Mouse (Mus musculus) testis, postnatal 10 days (tissue): Measurements from ENCODE around the gene Elf5.

Experiments used
- DNase-seq: peaks from one replicate; pipeline ENCODE4 v3.0.0; 2021; ENCODE audit warnings: low spot score

Elf5 gene

DNA sequence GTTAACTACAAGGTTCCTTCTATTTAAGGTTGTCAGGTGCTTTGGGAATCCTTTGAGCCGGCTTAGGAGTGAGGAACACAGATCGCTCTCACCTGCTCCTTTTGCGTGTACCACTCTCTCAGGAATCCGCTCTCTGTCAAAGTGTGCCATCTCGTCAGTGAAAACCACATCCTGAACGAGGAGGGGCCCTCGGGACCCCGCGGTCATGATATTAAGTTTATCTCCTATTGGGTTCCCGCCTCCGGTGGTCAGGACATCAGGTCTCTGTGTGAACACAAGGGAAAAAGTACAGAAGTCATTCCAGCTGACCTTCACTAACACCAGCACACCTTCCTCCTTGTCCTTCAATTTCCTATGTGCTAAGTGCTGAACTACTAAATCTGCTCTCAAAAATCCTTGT lies 65.2 kb downstream of the Elf5 start:
- no peak for DNase-seq

GRCm38 (mm10) chr2:103477456-103477855 lies 66.0 kb downstream of the Elf5 start:
- DNase-seq, result no peak

- DNase-seq, result no peak
Observed at GRCm38 (mm10) chr2:103478326-103478725, 66.8 kb downstream of the Elf5 start.

- DNase-seq, result no peak
Observed at GRCm38 (mm10) chr2:103480240-103480639, 68.8 kb downstream of the Elf5 start.

DNA sequence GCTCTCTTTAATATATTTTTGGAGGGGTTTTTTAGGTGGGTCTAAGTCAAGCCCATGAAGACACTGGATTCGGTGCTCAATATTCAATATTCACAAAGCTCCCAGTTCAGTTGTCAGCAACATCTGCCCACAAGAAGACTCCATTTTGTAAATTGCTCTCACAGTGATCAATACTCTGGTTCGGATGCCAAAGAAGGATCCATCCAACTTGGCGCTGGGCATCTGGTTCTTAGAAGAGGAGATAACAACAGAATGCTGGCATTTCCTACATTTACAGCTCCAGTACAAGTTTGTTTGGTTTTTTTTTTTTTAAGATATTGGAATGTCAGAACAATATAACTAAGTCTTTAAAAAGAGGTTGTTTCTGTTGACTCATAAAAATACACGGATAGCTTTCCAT lies 69.4 kb downstream of the Elf5 start:
- DNase-seq, result no peak

DNA sequence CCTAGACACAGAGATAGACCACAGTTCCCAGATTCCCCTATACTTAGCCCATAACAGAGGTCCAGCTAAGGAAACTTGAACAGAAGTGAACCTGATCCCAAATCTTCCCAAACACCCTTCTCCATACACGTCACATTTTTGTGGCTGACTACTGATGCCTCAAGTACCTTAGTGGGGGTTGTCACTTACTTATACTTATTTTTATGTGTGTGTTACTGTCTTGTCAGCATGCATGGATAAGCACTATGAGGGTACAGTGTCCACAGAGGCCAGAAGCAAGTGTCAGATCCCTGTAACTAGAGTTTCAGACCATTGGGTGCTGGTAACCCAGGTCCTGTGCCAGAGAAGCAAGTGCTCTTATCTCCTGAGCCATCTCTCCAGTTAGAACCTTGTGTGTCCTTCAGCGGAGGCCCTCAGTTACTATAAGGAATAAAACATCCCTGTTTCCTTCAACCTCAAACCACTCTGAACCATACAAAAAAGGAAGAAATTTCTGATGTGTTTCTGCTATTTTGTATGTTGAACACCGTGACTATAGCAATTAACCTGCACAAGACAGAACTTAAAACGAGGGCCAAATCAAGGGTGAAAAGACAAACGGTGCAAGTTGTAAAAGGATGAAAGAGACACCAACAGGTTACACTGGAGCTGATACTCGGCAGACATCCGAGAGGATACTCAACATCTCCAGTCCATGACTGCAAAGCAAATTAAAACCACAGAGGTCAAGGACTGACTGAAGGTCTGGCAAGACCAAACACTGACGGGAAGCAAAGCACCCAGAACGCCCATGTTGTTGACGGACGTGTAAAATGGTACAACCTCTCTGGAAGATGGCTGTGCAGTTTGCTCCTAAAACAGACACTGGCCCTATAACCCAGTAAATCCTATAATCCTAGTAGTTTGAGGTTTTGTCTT lies 70.1 kb downstream of the Elf5 start:
- no peak for DNase-seq

- no peak for DNase-seq
Observed at GRCm38 (mm10) chr2:103483289-103483985, 71.9 kb downstream of the Elf5 start.

DNA sequence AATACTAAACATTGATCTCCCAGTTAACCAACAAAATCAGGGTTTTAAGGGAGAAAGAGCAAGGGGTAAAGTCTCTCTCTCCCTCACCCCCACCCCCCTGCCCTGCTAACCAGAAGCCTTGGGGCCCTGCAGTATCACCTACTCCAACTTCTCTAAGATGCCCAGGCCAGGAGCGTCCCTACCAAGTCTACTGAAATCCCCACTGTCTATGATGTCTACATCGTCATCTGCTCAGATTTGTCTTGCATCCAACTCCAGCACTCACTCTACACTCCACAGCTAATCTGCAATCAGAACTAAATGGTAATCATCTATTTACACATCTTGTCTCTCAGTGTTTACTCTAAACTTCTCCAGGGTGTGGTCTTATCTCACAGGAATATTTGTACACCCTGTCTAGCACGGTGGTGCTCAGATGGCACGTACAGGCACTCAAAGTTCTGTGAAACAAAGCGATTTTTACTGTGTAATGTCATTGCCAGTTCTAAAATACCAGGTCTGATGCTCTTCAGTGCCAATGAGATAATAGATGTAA lies 72.6 kb downstream of the Elf5 start:
- no peak for DNase-seq

GRCm38 (mm10) chr2:103484617-103485401 lies 73.3 kb downstream of the Elf5 start, which contains the start of gene Cat:
Cat (minus strand) TSS chr2:103485160.
- DNase-seq, result peak; percentile 96

DNA sequence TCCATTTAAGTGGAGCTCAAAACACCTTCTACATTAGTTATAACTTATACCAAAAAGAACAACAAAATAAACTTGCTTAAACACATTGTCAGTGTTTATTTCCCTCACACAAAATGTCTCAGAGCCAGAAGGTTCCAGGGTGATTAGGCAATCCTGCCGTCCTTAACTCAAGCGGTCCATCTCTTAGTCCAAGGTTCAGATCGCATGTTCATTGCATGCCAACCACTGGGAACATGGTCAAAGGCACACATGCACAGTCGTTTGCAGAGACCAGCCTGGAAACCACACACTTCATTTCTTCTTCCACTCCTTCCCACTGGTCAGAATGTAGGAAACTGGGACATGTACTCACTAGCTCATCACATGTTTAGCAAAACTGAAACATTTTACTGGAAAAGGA lies 81.0 kb downstream of the Elf5 start:
- DNase-seq, result no peak

DNA sequence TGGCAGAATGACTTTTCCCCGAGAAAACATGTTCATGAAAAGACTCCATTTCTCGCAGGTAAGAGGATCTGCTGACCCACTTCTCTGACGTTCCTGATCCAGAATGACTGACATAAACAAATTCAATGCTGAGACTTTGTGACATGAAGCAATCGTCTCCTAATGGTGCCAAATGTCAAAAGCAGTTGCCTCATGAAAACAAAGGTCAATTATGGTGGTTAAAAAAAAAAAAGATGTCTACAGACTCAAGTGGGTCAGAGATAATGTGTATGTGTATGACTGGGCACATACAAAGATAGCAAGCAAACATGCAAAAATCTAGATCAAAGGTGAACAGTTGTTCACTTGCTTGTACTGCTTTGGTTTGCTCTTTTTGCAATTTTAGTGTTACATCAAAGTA lies 82.3 kb downstream of the Elf5 start:
- DNase-seq, result no peak

GRCm38 (mm10) chr2:103495633-103496418 lies 84.3 kb downstream of the Elf5 start:
- DNase-seq, result no peak
